Mouse (Mus musculus) hindbrain, postnatal 0 days (tissue): ENCODE measurements around the gene Rsph14. TPM values are rescaled to one million over a fixed set of nuclear protein-coding genes. Genes with fewer than 3 reads are reported as not detected.

ENCODE experiments used
- ATAC-seq: fragments of 200-750 bp; cut with Nextera tagmentation; 2 replicates; pipeline ENCODE4 v1.8.0; 2017; ENCODE audit warnings: mild to moderate bottlenecking, moderate TSS enrichment, moderate library complexity
- DNase-seq: peaks from one replicate; pipeline ENCODE4 v3.0.0-alpha.2; 2015; ENCODE audit warnings: low spot score
- H3K27ac ChIP-seq: fragments of 300-500 bp; sonication (generic); 2 replicates; pipeline ENCODE4 v1.5.1; 2014; ENCODE audit warnings: mild to moderate bottlenecking
- H3K27me3 ChIP-seq: fragments of 300-500 bp; sonication (generic); 2 replicates; pipeline ENCODE4 v1.6.1; 2014; ENCODE audit warnings: low read length, mixed read lengths; ENCODE audit not compliant: insufficient read depth
- H3K36me3 ChIP-seq: fragments of 300-500 bp; sonication (generic); 2 replicates; pipeline ENCODE4 v1.6.1; 2014; ENCODE audit warnings: low read length, mixed read lengths; ENCODE audit not compliant: insufficient read depth
- H3K4me1 ChIP-seq: fragments of 300-500 bp; sonication (generic); 2 replicates; pipeline ENCODE4 v1.6.1; 2014; ENCODE audit warnings: antibody characterized with exemption, low read length, mixed read lengths; ENCODE audit not compliant: insufficient read depth
- H3K4me2 ChIP-seq: fragments of 300-500 bp; sonication (generic); 2 replicates; pipeline ENCODE4 v1.6.1; 2014; ENCODE audit warnings: low read depth, mild to moderate bottlenecking, low read length, moderate library complexity, mixed read lengths
- H3K4me3 ChIP-seq: fragments of 300-500 bp; sonication (generic); 2 replicates; pipeline ENCODE4 v1.5.1; 2014; ENCODE audit warnings: low read length
- H3K9ac ChIP-seq: fragments of 300-500 bp; sonication (generic); replicated peaks from 2 replicates; pipeline ENCODE4 v1.6.1; 2014; ENCODE audit warnings: mild to moderate bottlenecking, low read length, moderate library complexity, mixed read lengths
- H3K9me3 ChIP-seq: fragments of 300-500 bp; sonication (generic); 2 replicates; pipeline ENCODE4 v1.6.1; 2016; ENCODE audit warnings: low read length, mixed read lengths
- CTCF ChIP-seq: IDR thresholded peaks from 2 replicates; pipeline ENCODE4 v1.5.1; 2016; ENCODE audit warnings: antibody characterized with exemption, control low read depth, low read depth
- WGBS: fragments of 180-500 bp; shearing (Covaris S2); extraction: QIAGEN DNeasy Blood & Tissue Kit; methylation state at CpG from one replicate; pipeline ENCODE4 v1.1.7; 2014; 5-methylcytosine and 5-hydroxymethylcytosine counted together
- polyA plus RNA-seq: library from polyadenylated mRNA; unstranded; fragments of >200 nt; fragmentation: Nextera tagmentation; extraction: Ambion mirVana; gene quantifications from 2 replicates; pipeline ENCODE4 v1.2.1, GENCODE M21; 2015
- total RNA-seq: library from RNA; depleted of rRNA; stranded (reverse); fragments of >200 nt; gene quantifications from 2 replicates; pipeline ENCODE4 v1.2.3, GENCODE M21; 2014; rRNA removed

Rsph14 gene
- total and polyA plus RNA-seq, 2 experiments from 2014 or later, result 0.46 to 1.7 TPM

DNA sequence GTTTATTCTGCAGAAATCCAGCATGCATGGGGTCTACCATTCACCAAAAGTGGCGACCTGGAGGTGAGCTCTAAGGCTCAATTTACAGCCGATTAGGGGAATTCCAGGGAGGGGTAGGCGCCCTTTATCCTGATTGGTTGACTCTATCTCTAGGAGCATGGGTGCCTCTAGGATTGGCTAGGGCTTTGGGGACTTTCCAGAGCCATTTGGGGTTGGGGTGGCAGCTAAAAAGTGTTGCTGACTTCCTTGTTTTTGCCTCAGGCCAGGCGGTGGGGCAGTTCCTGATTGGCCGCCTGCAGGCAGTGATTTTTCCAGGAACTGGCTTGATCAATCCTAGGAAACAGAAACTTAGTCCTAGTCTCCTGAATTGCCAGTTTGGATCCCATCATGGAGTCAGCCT is 113.1 kb downstream of the Rsph14 start:
- 49% methylated on average over 5 of the region's 5 CpGs for WGBS
- Histone ChIP-seq H3K9me3 (no peaks in the 10 kb centered on the region), H3K27ac (no peak overlapping the region), H3K27me3 (no peaks in the 10 kb centered on the region), H3K4me2 (no peak overlapping the region), H3K4me1 (0 out of 2 replicates have a peak, but pooled peaks cover 3% of the 10 kb centered on the region), H3K9ac (no peak overlapping the region), H3K36me3 (no peaks in the 10 kb centered on the region), H3K4me3 (no peak overlapping the region)
- DNase-seq (no peak), ATAC-seq (no peak)
- no peak for TF ChIP-seq CTCF

DNA sequence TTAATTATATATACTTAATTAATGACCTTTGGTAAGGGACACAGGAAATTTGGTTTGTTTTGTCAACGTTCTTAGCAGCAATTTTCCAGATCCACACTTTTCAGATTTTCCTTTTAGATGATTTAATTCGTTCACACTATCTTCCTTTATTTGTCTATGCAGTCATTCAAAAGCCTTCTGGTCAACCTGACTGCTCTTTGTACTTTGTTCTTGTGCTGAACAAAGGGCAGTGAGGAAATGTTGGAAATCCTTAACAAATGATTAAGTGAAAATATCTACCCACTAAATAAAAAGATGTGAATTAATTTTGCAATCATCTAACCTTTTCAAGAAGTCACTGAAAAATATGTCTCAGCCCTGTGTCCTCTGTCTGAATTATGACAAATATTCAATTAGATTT is 124.0 kb downstream of the Rsph14 start:
- Histone ChIP-seq H3K9me3 (no peaks in the 10 kb centered on the region), H3K4me1 (no peaks in the 10 kb centered on the region), H3K4me2 (no peak overlapping the region), H3K27me3 (no peaks in the 10 kb centered on the region), H3K4me3 (no peak overlapping the region), H3K36me3 (no peaks in the 10 kb centered on the region), H3K9ac (no peak overlapping the region), H3K27ac (no peak overlapping the region)
- no peak for DNase-seq
- WGBS, result 79% methylated on average over 2 of the region's 2 CpGs
- TF ChIP-seq CTCF, result no peak
- ATAC-seq, result no peak

Other genes with a start within 250 kb of the Rsph14 start
- gene Gnaz, start 65.4 kb downstream of the Rsph14 start, total RNA-seq, result 166 and 178 TPM in 2 replicates
- 88.3 and 99.9 TPM in 2 replicates for gene Gnaz, start 65.4 kb downstream of the Rsph14 start, polyA plus RNA-seq
- 16.7 and 17.7 TPM in 2 replicates for gene Rab36, start 4.5 kb upstream of the Rsph14 start, total RNA-seq
- gene Rab36, start 4.5 kb upstream of the Rsph14 start, polyA plus RNA-seq, result 25.3 TPM in 2 replicates
- gene Bcr, start 28.0 kb upstream of the Rsph14 start, total RNA-seq, result 54.4 and 61.4 TPM in 2 replicates
- 10.1 and 10.5 TPM in 2 replicates for gene Bcr, start 28.0 kb upstream of the Rsph14 start, polyA plus RNA-seq
- gene Specc1l, start 179.5 kb upstream of the Rsph14 start, total RNA-seq, result 36.3 and 42.2 TPM in 2 replicates
- gene Specc1l, start 179.5 kb upstream of the Rsph14 start, polyA plus RNA-seq, result 22.3 and 23.4 TPM in 2 replicates